Mouse (Mus musculus): Measurements from ENCODE around the gene Rps6ka5. TPM values are rescaled to one million over a fixed set of nuclear protein-coding genes. Genes with fewer than 3 reads are reported as not detected.

Gene Rps6ka5
- polyA plus RNA-seq, 1 experiment from 2014 or later = 5.7 TPM

DNA sequence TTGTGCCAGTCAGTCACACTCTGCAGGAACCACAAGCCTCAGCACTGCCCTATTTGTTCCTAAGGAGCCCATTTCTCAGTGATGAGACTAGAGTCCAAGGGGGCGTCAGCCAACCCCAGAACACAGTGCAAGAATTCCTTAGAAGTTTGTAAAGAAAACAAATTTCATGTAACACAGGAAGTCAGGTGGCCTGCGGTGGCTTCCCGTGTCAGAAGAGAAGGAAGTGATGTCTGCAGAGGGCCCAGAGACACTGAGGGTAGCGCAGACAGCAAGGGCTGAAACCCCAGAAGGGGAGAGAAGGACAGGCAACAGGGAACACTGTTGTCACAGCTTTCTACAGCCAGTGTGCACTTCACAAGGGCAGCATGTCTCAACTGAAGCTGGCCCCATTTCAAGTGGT lies 225.5 kb downstream of the Rps6ka5 start:
- 83% methylated on average over 4 of the region's 4 CpGs for WGBS
- Histone ChIP-seq H3K36me3 (peaks cover 37% of the 10 kb centered on the region), H3K4me1 (peaks cover 4% of the 10 kb centered on the region; the same call in 1 of the 2 replicates), H3K27me3 (no peaks in the 10 kb centered on the region), H3K9ac (no peak overlapping the region), H3K4me3 (no peak overlapping the region), H3K4me2 (replicated peaks) (no peak overlapping the region), H3K9me3 (no peaks in the 10 kb centered on the region), H3K27ac (no peak overlapping the region)
- ATAC-seq (ENCODE audit: low FRiP score, low read depth) = no peak

DNA sequence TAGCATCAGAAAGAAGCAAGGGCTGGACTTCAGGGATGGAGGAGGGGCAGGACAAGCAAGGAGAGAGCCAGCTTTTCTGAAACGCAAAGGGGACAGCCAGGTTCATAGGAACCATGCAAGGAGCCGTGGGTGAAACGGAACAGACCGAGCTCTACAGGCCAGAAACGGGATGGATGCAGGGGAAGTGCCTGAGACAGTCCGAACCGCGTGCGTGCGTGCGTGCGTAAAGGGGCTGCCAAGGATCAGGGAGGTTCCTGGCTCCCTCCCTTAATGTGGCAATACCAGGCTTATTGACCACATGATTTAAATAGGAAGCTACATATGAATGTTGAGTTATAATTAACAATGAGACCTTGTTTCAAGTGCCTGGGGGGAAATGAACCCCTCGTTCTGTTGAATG lies 227.3 kb downstream of the Rps6ka5 start:
- 90% methylated on average over 13 of the region's 13 CpGs for WGBS
- Histone ChIP-seq H3K27ac (no peak overlapping the region), H3K4me2 (replicated peaks) (no peak overlapping the region), H3K4me1 (peaks cover 4% of the 10 kb centered on the region; the same call in 1 of the 2 replicates), H3K9me3 (no peaks in the 10 kb centered on the region), H3K36me3 (peaks cover 52% of the 10 kb centered on the region), H3K4me3 (no peak overlapping the region), H3K9ac (no peak overlapping the region; the same call in 1 of the 2 replicates), H3K27me3 (no peaks in the 10 kb centered on the region)
- no peak for ATAC-seq (ENCODE audit: low FRiP score, low read depth)

Other genes starting within 250 kb of the Rps6ka5 start
- 4.4 and 4.8 TPM in 2 replicates for gene Ttc7b, start 206.2 kb downstream of the Rps6ka5 start, polyA plus RNA-seq (2015; fragmentation: Nextera tagmentation; extraction: Ambion mirVana)
- gene Dglucy, start 52.1 kb upstream of the Rps6ka5 start, polyA plus RNA-seq (2015; fragmentation: Nextera tagmentation; extraction: Ambion mirVana) = 1.7 and 1.9 TPM in 2 replicates
- 0.25 and 0.29 TPM in 2 replicates for gene Gpr68, start 181.2 kb upstream of the Rps6ka5 start, polyA plus RNA-seq (2015; fragmentation: Nextera tagmentation; extraction: Ambion mirVana)